Mouse (Mus musculus) left cerebral cortex, adult 8-10 months (tissue): Measurements from ENCODE around the gene Mettl7a2. TPM values are rescaled to one million over a fixed set of nuclear protein-coding genes. Genes with fewer than 3 reads are reported as not detected.

Source experiments
- DNase-seq, 2 experiments: peaks; one replicate each; pipeline ENCODE4 v3.0.0; 2022; ENCODE audit warnings: low spot score in 2 of 2
- total RNA-seq, 4 experiments: library from RNA; stranded (reverse); gene quantifications; 2 replicates each; pipeline ENCODE4 v1.2.4; 2022

Mettl7a2 gene
- total RNA-seq, 4 experiments from 2014 or later: 0.78 to 1.0 TPM; not detected in 2

DNA sequence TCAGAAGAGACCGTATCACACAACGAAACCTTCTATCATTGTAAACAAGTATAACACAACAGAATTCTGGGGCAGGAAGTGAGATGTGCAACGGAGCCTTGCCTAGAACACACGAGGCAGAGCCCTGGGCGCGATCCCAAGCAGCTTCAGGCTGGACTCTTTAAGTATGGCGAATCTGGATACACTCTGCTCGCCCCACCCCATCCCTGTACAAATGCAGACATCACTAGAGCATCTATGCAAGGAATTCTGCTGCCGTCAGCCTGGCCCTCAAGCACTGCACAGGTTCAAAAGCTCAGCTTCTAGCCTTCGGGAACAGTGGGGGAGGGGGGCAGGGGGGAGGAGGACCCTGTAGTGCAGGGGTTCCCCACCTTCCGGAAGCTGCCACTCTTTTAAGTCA, 40.0 kb downstream of the Mettl7a2 start:
- DNase-seq: no peak

GRCm38 (mm10) chr15:100395561-100395960, 42.6 kb downstream of the Mettl7a2 start:
- no peak for DNase-seq

GRCm38 (mm10) chr15:100400592-100401250, 47.7 kb downstream of the Mettl7a2 start:
- no peak for DNase-seq

GRCm38 (mm10) chr15:100401811-100402210, 48.8 kb downstream of the Mettl7a2 start:
- DNase-seq: no peak

- DNase-seq: no peak
These were observed 49.3 kb downstream of the Mettl7a2 start for GRCm38 (mm10) chr15:100402347-100402746.

- no peak for DNase-seq
These were observed 49.8 kb downstream of the Mettl7a2 start for GRCm38 (mm10) chr15:100402798-100403197.

GRCm38 (mm10) chr15:100403318-100404000, 50.5 kb downstream of the Mettl7a2 start:
- no peak for DNase-seq

- DNase-seq: no peak
These were observed 53.1 kb downstream of the Mettl7a2 start for GRCm38 (mm10) chr15:100406088-100406487.

GRCm38 (mm10) chr15:100410918-100411672, 58.1 kb downstream of the Mettl7a2 start:
- no peak for DNase-seq

Other genes with a start within 250 kb of the Mettl7a2 start
- gene Atf1, start 125.4 kb upstream of the Mettl7a2 start, total RNA-seq: 10 to 100 TPM; 20.6 to 27.1 (median 26.2) TPM
- not detected for gene Tmprss12, start 72.4 kb upstream of the Mettl7a2 start, total RNA-seq
- gene Mettl7a1, start 49.1 kb upstream of the Mettl7a2 start, total RNA-seq: 10 to 100 TPM; 26.4 to 33.2 (median 32.4) TPM
- gene Mettl7a3, start 18.3 kb upstream of the Mettl7a2 start, total RNA-seq: under 1 TPM; 0.23 to 0.30 (median 0.28) TPM
- gene Methig1, start 51 bp upstream of the Mettl7a2 start, total RNA-seq: under 1 TPM in 1 of 4 experiments, not detected in 3; 0.57 TPM
- gene Higd1c, start 11.3 kb downstream of the Mettl7a2 start, total RNA-seq: not detected
- under 1 TPM in 1 of 4 experiments, not detected in 3; 0.15 TPM for gene Gm5475, start 68.9 kb downstream of the Mettl7a2 start, total RNA-seq
- gene Slc11a2, start 71.9 kb downstream of the Mettl7a2 start, total RNA-seq: 10 to 100 TPM; 47.1 to 69.7 (median 54.5) TPM
- gene Letmd1, start 115.8 kb downstream of the Mettl7a2 start, total RNA-seq: 10 to 100 TPM; 55.3 to 64.5 (median 57.5) TPM
- 10 to 100 TPM; 29.1 to 31.5 (median 31.2) TPM for gene Csrnp2, start 142.3 kb downstream of the Mettl7a2 start, total RNA-seq
- gene Tfcp2, start 198.8 kb downstream of the Mettl7a2 start, total RNA-seq: 10 to 100 TPM; 27.7 to 31.7 (median 30.1) TPM
- gene Pou6f1, start 246.8 kb downstream of the Mettl7a2 start, total RNA-seq: 100 to 1,000 TPM; 119 to 151 (median 133) TPM